Mouse (Mus musculus): ENCODE measurements around the gene Eif4ebp2.

Gene Eif4ebp2

DNA sequence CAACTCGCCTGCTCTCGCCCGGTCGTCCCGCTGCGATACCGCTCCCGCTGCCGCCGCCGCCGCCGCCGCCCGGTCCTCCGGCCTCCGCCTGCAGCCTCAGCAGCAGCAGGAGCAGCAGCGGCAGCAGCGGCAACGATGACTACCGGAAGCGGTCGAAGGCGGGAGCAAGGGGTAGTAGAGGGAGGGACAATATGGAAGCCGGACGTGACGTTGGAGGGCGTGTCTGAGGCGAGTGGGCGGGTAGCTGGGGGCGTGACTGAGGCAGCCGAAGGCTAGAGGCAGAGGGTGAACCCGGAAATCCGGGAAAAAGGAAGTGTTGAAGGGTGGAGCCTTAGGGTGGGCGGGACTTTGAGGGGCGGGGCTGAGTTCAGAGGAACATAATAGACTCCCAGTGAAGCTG is at the start of gene Eif4ebp2:
Gene Eif4ebp2, minus strand, starts transcription at position 17 of the 400 bp plus-strand sequence.
- DNase-seq (ENCODE audit: low spot score), result peak; percentile 99

DNA sequence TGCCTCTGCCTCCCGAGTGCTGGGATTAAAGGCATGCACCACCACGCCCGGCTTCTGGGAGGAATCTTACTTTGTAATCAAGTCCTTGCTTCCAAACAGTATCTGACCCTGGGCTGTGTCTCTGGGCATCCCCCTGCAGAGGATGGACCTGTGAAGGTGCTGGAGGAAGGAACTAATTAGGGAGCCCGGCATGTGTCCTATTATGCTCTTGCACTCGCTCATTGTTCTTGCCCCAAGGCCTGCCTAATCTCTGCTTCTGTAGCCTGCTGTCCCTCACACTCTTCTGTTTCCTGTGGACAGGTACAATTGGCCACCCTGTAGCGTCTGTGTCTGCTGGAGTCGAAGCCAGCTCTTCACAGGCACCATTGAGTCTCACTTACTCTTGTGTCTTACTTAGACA is 48.3 kb upstream of the Eif4ebp2 start:
- no peak for DNase-seq (ENCODE audit: low spot score)

DNA sequence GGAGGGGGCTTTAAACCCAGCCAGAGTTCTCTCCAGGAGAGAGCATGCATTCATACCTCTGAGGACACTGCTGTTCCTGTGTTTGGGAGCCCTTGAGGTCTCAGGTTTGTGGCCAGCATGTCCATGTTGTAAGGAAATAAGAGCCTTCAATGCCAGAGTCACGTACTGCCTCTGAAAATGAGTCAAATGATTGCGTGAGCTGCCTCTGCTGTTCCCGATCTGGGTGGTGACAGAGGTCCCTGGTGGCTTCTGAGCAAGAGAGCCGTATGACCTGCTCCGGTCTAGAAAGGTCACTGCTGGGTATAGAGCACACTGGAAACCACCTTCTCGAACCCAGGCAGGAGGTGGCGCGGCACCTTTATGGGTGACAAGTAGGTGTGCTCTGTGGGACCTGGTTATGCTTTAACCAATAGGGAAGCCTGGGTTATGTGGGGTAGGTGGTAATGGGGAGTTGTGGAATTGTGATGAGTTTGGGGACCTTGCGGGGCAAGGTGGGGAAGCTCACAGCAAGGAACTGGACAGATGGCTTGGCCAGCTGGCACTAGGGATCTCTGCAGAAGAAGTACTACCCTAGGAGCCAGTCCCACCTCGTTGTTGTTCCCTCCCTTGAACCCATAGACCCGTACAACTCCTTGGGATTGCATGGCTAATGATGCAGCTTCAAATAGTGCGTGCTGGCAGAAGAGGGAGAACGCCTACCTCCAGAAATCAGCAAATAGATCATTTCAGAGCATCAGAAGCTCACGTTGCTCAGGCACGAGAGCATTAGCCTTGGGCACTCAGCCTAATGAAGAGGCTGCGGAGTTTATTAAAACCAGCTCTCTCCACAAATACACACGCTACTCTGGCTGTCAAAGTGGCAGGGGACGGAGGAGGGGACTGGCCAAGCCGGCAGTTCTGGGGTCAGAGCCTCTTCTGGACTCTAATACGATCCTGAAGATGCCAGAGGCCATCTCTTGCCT is 47.3 kb upstream of the Eif4ebp2 start:
- no peak for DNase-seq (ENCODE audit: low spot score)

DNA sequence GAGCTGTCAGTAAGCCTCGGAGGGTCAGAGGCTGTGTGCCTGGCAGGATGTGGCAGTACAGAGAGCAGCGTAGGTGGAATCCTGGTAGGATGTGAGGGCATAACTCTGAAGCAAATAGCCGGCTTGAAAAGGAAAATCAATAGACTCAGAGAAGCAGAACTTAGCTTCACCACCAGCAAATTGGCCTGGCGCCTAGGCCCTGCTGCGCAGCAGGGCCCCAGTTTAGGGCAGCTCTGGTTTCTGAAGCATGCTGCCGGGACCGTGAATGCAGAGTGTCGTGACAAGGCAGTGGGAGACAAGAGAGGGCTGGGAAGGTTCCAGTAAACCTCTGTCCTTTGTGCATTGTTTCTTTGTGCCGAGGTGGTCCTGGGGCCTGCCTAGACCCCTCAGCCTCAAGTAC is 43.8 kb upstream of the Eif4ebp2 start:
- no peak for DNase-seq (ENCODE audit: low spot score)

DNA sequence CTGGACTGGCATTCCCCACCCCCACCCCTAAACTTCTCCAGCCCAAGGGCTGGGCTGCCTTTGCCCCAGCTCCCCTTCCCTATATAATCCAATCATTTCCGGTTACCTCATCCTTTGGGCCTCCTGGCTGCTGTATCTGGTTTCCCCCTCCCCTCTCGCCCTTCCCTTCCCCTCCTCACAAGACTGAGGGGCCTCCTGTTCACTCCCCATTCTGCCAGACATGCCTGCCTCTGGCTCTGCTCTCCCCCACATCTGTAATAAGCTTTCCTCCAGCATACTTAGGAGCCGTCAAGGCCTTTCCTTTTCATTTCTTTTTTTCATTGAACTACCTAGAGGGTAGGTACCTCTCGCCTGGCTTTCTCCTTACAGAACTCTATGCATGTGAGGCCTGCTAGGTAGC is 43.0 kb upstream of the Eif4ebp2 start:
- no peak for DNase-seq (ENCODE audit: low spot score)

DNA sequence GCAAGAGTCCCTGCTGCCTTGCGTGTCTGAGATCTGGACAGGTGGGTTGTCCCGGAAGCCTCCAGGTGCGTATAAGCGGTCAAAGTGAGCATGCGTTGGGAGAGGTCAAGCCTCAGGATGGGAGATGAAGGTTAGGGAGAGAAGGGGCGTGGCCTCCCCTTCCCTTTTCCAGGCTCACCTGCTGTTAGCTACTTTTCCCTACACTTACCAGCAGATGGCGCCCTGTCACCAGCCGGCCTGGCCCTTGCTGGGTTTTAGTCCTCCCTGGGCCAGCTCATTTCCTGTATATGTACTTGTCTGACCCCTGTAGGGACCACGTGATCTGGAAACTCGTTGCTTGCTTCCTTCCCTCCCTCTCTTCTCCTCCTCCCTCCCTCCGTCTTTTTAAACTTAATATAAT is 39.6 kb upstream of the Eif4ebp2 start:
- peak; percentile 80 for DNase-seq (ENCODE audit: low spot score)

DNA sequence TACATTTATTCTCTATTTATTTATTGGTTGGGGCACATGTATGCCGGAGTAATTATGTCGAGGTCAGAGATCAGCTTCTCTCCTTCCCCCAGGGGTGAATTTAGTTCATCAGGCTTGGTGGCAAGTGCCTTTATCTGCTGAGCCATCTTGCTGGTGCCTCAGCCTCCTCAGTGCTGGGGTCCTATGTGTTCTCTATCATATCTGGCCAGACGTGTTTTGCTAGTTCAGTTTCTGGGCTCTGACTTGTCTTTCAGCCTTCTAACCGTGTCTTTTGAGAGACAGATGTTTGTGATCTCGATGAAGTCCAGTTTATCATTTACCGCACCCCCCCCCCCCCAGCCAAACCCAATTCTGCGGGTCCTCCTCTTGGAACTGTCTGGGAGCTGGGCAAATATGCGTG is 39.1 kb upstream of the Eif4ebp2 start:
- DNase-seq (ENCODE audit: low spot score), result no peak

DNA sequence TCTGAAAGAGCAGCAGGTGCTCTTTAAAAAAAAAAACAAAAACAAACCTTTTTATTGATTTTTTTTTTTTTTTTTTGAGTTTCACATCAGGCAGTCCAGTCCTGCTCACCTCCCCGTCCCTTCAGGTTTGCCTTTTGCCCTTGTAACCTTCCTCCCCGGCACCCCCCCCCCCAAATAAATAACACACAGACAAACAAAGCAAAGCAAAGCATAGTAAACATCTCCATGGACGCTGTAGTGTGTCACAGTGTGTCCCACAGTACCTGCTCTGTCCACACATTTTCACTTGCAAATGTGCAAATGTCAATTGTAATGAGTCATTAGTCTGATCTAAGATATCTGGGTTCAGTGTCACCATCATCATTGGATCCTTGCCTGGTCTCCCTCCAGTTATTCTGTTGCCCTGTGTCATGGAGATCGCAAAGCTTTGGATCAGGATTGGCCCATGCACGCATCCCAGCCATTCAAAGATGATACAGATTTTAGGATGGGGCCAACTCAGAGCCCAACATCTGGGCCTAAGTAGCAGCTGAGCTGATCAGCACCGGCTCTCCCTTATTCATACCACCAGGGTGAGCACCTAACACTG is 36.2 kb upstream of the Eif4ebp2 start:
- no peak for DNase-seq (ENCODE audit: low spot score)

DNA sequence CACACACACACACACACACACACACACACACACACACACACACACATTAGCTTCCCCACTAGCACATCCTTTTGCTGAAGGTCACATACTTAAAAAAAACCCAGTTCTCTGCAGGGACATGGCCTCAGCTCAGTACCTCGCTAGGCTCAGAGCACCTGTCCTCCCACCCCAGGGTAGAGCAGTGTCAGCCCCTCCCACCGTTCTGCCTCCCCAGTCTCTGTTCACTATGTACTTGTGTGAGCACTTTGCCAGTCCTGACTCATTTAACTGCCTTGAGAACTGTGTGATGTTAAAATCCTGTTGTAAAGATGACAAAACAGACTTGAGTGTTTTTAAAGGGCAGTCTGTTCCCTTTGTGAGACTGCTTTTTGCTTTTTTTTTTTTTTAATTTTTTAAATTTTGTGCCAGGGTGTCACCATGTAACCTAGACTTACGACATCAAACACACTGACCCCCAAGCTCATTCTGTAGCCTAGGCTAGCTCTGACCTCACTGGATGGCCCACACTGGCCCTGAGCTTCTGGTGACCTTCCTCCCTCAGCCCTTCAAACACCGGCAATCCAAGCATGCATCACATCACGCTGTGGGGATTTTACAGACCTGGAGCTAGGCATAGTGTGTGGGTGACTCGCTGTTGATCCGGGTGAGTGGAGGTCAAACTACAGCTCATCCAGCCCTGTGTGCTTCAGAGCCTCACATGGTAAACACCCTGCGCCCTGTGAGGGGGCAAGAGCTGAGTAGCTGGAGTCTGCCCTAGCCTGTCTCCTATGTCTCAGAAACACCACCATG is 34.3 kb upstream of the Eif4ebp2 start:
- DNase-seq (ENCODE audit: low spot score), result no peak

DNA sequence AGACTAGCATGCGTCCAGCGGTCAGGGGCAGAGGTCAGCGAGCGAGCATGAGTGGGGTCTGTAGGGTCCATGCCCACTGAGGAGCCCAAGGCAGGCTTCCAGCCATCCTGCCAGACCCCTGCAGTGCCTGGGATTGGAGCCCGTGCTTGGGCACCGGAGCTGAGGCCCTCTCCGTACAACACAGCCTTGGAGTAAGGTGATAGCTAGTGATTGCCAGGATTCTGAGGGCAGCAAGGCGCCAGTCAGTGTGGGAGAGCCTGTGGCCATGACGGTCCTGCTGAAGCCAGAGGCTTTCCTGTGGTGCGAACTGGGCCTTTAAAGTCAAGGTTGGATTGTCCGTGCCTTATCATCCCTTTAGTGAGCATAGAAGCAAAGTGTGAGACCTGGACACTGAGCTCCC is 32.3 kb upstream of the Eif4ebp2 start:
- no peak for DNase-seq (ENCODE audit: low spot score)

DNA sequence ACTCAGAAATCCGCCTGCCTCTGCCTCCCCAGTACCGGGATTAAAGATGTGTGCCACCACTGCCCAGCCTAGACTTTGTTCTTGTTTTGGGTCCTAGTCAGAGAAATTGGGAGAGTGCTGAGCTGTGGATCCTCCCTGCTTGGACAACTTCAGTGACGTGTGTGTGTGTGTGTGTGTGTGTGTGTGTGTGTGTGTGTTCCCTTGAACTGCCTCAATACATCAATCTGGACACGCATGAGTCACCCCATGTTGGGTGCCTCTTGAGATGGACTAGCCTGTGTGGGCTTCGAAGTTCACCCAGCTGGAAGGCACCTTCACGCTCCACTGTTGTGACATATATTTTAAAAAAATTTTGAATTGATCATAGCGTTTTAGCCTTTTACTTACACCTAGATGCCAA is 30.3 kb upstream of the Eif4ebp2 start:
- DNase-seq (ENCODE audit: low spot score), result no peak

DNA sequence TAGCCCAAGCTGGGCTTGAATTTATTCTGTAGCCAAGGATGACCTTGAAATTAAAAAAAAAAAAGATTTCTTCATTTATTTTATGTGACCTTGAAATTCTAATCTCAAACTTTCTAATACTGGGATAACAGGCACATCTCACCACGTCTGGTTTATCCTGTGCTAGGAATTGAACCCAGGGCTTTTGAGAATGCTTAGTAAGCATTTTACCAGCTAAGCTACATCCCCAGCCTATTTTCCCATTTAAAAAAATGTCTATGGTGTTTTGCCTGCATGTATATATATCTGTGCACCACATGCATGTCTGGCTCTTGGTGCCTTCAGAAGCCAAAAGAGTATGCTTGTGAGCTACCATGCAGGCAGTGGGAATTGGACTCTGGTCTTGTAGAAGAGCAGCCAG is 28.0 kb upstream of the Eif4ebp2 start:
- DNase-seq (ENCODE audit: low spot score), result no peak

DNA sequence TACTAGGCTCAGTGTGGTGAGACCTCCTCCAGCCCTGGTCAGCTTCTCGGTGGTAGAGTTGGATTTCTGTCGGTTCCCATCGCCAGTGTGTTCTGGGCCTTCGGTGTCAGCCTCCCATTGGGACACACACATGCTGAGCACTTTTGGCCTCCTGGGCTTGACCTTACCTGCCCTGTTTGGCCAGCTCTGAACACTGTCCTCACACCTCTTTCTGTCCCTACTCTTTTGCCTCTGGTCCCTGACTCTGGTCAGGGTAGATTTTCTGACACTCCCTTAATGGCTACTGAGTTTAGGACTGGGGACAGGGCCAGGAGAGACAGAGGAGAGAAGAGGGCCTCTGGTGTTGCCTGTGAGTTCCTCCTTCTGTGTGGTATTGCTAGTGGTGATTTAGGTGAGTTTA is 27.5 kb upstream of the Eif4ebp2 start:
- no peak for DNase-seq (ENCODE audit: low spot score)

DNA sequence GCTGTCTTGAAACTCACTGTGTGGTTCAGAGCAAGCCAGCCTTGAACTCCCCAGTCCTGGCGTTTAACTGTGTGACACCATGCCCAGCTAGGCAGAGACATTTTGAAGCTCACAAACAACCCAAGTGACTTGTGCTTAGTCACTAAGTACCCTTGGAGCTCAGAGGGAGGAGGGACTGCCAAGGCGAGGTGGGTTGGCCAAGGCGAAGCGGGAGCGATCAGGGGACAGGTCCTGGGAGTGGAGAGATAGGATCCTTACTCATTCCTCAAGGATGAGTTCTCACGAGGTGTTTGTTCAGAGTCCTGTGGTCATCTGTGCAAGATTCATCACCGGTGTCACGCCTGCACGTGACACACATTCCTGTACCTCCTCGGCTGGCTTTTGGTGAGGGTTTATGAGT is 27.0 kb upstream of the Eif4ebp2 start:
- no peak for DNase-seq (ENCODE audit: low spot score)

DNA sequence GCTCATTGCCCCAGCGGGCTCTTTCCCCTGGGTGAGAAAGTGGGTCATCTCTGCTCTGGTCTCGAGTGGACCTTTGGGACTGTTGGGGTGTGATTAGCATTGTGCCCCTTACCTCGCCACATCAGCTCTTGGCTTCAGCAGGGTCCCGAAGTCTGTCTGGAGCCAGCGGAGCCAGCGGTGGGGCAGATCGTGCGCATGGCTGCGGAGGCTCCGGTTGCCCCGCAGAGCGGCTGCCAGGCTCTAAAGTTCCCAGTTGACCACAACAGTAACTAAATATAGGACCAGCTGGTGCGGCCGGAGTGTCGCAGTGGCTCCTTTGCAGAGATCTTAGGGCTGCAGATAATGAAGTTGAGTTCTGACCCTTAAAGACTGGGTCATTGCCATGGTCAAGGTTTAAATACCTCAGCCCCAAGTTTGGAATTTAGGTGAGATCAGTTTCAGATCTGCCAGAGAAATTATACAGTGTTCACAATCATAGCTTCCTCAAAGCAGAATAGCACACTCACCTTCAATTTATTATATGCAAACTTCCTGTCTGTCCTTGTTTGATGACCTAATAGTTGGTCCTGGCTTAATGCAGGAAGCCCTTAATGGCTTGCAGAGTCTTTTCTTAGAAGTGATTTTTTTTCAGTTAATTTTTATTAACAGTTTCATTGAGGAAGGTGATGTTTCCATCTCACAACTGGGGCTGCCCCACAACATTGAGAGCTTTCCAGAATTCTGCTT is 24.1 kb upstream of the Eif4ebp2 start:
- no peak for DNase-seq (ENCODE audit: low spot score)

DNA sequence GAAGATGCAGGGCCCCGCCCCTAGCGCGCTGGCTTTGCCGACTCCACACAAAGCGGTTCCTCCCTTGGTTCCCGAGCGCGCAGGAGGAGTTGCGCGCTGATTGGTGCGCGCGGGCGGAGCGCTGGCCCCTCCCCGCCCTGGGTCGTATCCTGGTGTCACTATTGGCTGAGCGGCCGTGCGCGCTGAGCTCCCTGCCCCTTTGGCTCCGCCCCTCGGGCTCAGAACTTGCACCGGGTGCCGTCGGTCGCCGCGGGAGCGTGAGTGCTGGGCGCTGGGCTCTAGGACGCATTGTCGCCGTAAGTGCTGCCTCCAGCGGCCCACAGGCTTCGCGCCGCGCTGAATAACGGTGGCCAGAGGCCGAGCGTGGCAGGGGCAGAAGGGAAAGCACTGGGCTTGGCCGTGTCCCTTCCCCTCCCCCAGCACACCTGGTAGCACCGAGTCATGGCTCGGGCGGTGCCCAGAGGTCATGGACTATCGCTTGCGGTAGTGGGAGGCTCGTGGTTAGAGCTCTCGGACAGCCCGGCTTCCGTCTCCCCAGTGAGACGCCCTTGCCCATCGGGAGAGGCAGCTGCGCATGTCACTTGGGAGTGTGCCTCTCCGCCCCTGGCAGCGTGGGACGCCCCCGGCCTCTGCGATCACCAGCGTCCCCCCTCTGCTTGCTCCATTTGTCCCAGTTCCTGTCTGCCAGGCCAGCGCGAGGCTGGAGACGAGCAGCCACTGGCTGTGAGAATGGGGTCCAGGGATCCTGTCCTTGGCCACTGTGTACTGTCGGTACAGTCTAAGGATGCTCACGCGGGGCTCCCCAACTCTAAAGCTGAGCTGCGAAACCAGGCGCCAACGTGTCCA is 23.4 kb upstream of the Eif4ebp2 start, which contains the start of gene Lrrc20:
Gene Lrrc20, plus strand, starts transcription at position 208 of the 846 bp plus-strand sequence.
- DNase-seq (ENCODE audit: low spot score), result peak; percentile 86

DNA sequence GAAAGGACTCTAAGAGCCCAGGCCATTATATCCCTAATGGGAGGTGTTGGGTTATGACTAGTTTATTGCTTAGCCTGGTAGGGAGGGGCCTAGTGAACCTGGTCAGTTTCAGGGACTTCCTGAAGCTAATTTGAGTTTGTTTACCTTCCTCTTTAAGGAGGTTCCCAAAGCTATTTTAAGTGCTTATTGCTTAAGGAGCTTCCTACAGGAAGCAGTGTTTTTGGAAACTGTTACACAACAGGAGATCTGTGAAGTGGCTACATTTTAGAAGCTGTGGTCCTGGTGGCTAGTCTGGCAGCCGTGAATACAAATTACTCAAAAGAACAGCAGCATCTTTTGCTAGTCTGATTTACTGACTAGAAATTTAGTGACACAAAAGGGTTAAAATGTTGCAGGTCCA is 21.9 kb upstream of the Eif4ebp2 start:
- DNase-seq (ENCODE audit: low spot score), result no peak

DNA sequence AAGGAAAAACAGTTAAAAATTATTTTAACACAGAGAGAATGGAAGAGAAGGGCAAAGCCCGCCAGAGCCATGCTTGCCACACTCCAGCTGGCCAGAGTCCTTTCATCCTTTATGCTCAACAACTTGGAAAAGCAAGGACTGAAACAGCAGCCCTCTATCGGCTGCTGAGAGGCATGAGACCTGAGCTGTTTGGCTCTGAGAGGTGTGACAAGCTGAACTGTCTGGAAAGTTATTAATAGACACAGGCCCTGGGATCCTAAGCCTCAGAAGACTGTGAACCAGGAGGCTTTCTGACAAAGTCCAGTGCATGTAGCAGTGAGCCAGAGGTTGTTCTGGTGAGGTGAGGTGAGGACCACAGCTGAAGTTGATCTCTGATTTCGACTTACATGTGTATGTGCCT is 21.2 kb upstream of the Eif4ebp2 start:
- no peak for DNase-seq (ENCODE audit: low spot score)

DNA sequence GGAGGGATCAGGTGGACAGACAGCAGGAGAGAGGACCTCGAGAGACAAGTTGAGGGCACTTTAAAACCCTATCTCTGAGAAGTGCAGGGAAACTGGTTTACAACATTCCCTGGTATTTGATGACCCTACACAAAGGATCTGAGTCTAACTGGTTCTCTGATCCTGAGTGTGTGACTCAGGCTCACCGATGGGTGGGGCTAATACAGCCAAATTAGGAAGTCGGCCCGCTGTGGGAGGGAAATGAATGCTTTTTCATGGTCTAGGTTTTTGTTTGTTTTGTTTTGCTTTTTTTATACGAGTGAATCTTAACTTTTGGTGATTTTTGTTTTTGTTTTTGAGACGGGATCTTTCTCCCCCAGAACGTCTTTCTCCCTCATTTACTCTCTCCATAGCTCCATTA is 16.4 kb upstream of the Eif4ebp2 start:
- DNase-seq (ENCODE audit: low spot score), result no peak

DNA sequence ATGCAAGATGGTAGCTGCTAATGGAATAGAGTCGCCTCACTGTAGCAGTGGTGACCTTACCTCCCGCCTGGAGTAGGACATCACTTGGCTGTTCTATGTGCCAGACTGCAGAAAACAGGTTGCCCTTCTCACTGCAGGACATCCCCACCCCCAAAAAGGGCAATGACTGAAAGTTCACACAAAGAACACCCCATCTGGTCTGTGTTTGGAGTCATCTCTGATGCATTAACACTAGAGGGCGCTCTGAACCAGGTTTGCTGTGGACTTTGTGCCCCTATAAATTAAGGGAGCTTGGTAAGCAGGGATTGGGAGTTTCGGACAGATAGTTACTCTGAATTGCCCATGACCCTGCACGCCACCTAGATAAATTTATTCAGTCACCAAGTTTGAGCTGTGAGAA is 14.4 kb upstream of the Eif4ebp2 start:
- DNase-seq (ENCODE audit: low spot score), result no peak

DNA sequence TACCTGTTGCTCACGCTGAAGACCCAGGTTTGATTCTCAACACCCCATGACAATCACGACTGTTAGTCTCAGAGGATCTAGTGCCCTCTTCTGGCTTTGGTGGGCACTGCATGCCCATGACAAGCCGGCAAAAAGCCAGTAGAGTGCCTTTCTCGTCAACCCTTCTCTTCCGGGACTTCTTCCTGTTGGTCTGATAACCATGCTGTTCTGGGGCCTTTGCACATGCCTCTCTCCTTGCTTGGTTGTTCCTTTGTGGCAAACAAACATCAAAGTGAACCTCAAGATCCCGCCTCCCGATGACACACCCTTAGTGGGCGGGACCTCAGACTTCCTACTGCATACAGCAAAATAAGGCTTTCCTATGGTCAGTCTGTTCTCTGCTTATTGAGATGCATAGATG is 13.8 kb upstream of the Eif4ebp2 start:
- no peak for DNase-seq (ENCODE audit: low spot score)

Data from urinary bladder, postnatal 25 days (tissue).